Mouse (Mus musculus) MEL (cell line): ENCODE results near the gene Rybp. TPM values are rescaled to one million over a fixed set of nuclear protein-coding genes. Genes with fewer than 3 reads are reported as not detected.

ENCODE experiments used
- DNase-seq: peaks from one replicate; pipeline ENCODE4 v3.0.0; 2011; ENCODE audit warnings: low read depth, low spot score
- H3K27ac ChIP-seq: 2 replicates; pipeline ENCODE4 v1.5.1; 2012; ENCODE audit warnings: low read depth, mild to moderate bottlenecking, control low read depth, low read length, moderate library complexity; ENCODE audit not compliant: control insufficient read depth
- H3K27me3 ChIP-seq, 2 experiments: fragments of 150-350 bp in 1 of 2; sonication (generic) in 1 of 2; 2 replicates each; pipeline ENCODE4 v1.6.1; 2012; ENCODE audit warnings: low read length in 2 of 2, mild to moderate bottlenecking in 2 of 2, improper control_type of control experiment in 1 of 2, moderate library complexity in 1 of 2; ENCODE audit not compliant: insufficient read depth in 2 of 2, control insufficient read depth in 1 of 2
- H3K36me3 ChIP-seq, 2 experiments: 2 replicates each; pipeline ENCODE4 v1.6.1; 2012 to 2014; ENCODE audit warnings: low read length in 2 of 2, improper control_type of control experiment in 1 of 2, inconsistent platforms in 1 of 2, mild to moderate bottlenecking in 1 of 2; ENCODE audit not compliant: insufficient read depth in 2 of 2, control insufficient read depth in 1 of 2
- H3K4me1 ChIP-seq, 2 experiments: fragments of 150-350 bp in 1 of 2; sonication (generic) in 1 of 2; 2 replicates each; pipeline ENCODE4 v1.6.1; 2012; ENCODE audit warnings: low read length in 2 of 2, improper control_type of control experiment in 1 of 2, mild to moderate bottlenecking in 1 of 2; ENCODE audit not compliant: insufficient read depth in 2 of 2, control insufficient read depth in 1 of 2
- H3K4me3 ChIP-seq, 2 experiments: fragments of 150-350 bp in 1 of 2; sonication (generic) in 1 of 2; 2 replicates each; pipeline ENCODE4 v1.5.1; 2012; ENCODE audit warnings: low read depth in 2 of 2, low read length in 2 of 2, mild to moderate bottlenecking in 2 of 2, moderate library complexity in 2 of 2, control low read depth in 1 of 2, improper control_type of control experiment in 1 of 2; ENCODE audit not compliant: control insufficient read depth in 1 of 2, insufficient read depth in 1 of 2
- H3K79me2 ChIP-seq: 2 replicates; pipeline ENCODE4 v1.6.1; 2012; ENCODE audit warnings: mild to moderate bottlenecking, low read length, moderate library complexity; ENCODE audit not compliant: control insufficient read depth, poor library complexity, insufficient read depth
- H3K9ac ChIP-seq: 2 replicates; pipeline ENCODE4 v1.6.1; 2012; ENCODE audit warnings: low read depth, mild to moderate bottlenecking, control low read depth, low read length, moderate library complexity; ENCODE audit not compliant: control insufficient read depth, poor library complexity, severe bottlenecking
- H3K9me3 ChIP-seq: fragments of 150-350 bp; sonication (generic); replicated peaks from 2 replicates; pipeline ENCODE4 v1.6.1; 2012; ENCODE audit warnings: mild to moderate bottlenecking, low read length, improper control_type of control experiment, moderate library complexity; ENCODE audit not compliant: insufficient read depth
- BHLHE40 ChIP-seq: IDR thresholded peaks from 2 replicates; pipeline ENCODE4 v1.6.1; 2012; ENCODE audit warnings: low read depth, mild to moderate bottlenecking, inconsistent platforms, low read length, improper control_type of control experiment, borderline replicate concordance
- E2F4 ChIP-seq: IDR thresholded peaks from 2 replicates; pipeline ENCODE4 v1.6.1; 2011; ENCODE audit warnings: low read depth, low read length, improper control_type of control experiment, borderline replicate concordance
- ELF1 ChIP-seq: IDR thresholded peaks from 2 replicates; pipeline ENCODE4 v1.6.1; 2014; ENCODE audit warnings: low read depth, mild to moderate bottlenecking, inconsistent platforms, low read length, improper control_type of control experiment, moderate library complexity
- ETS1 ChIP-seq: IDR thresholded peaks from 2 replicates; pipeline ENCODE4 v1.6.1; 2012; ENCODE audit warnings: low read depth, mild to moderate bottlenecking, inconsistent platforms, low read length, improper control_type of control experiment, moderate library complexity
- GATA1 ChIP-seq: IDR thresholded peaks from 2 replicates; pipeline ENCODE4 v1.6.1; 2011; ENCODE audit warnings: low read depth, low read length, improper control_type of control experiment
- HCFC1 ChIP-seq: IDR thresholded peaks from 2 replicates; pipeline ENCODE4 v1.6.1; 2012; ENCODE audit warnings: low read depth, mild to moderate bottlenecking, inconsistent platforms, low read length, improper control_type of control experiment, moderate library complexity
- JUND ChIP-seq: IDR thresholded peaks from 2 replicates; pipeline ENCODE4 v1.6.1; 2011; ENCODE audit warnings: low read depth, mild to moderate bottlenecking, improper control_type of control experiment, low read length
- KAT2A ChIP-seq: conservative IDR thresholded peaks from 2 replicates; pipeline ENCODE4 v1.6.1; 2012; ENCODE audit warnings: low read depth, low read length, improper control_type of control experiment, inconsistent platforms
- MAX ChIP-seq: IDR thresholded peaks from 2 replicates; pipeline ENCODE4 v1.6.1; 2011; ENCODE audit warnings: low read length, improper control_type of control experiment
- MAZ ChIP-seq: IDR thresholded peaks from 2 replicates; pipeline ENCODE4 v1.6.1; 2012; ENCODE audit warnings: low read depth, mild to moderate bottlenecking, inconsistent platforms, low read length, improper control_type of control experiment
- MEF2A ChIP-seq: IDR thresholded peaks from 2 replicates; pipeline ENCODE4 v1.6.1; 2014; ENCODE audit warnings: low read depth, mild to moderate bottlenecking, inconsistent platforms, low read length, improper control_type of control experiment; ENCODE audit not compliant: poor library complexity, insufficient replicate concordance, severe bottlenecking; ENCODE audit errors: extremely low read depth
- MYC ChIP-seq: IDR thresholded peaks from 2 replicates; pipeline ENCODE4 v1.6.1; 2011; ENCODE audit warnings: low read depth, mild to moderate bottlenecking, low read length, improper control_type of control experiment, moderate library complexity
- NRF1 ChIP-seq: IDR thresholded peaks from 2 replicates; pipeline ENCODE4 v1.6.1; 2014; ENCODE audit warnings: low read depth, mild to moderate bottlenecking, inconsistent platforms, low read length, improper control_type of control experiment, moderate library complexity; ENCODE audit not compliant: poor library complexity, insufficient read depth, severe bottlenecking
- POLR2A ChIP-seq, 2 experiments: IDR thresholded peaks; 2 replicates each; pipeline ENCODE4 v1.6.1; 2011 to 2012; ENCODE audit warnings: low read length in 2 of 2, mild to moderate bottlenecking in 2 of 2, control low read depth in 1 of 2, improper control_type of control experiment in 1 of 2, low read depth in 1 of 2, moderate library complexity in 1 of 2; ENCODE audit not compliant: control insufficient read depth in 1 of 2, insufficient read depth in 1 of 2, poor library complexity in 1 of 2
- SMC3 ChIP-seq: IDR thresholded peaks from 2 replicates; pipeline ENCODE4 v1.6.1; 2011; ENCODE audit warnings: low read depth, low read length, improper control_type of control experiment
- TAL1 ChIP-seq: IDR thresholded peaks from 2 replicates; pipeline ENCODE4 v1.6.1; 2012; ENCODE audit warnings: mild to moderate bottlenecking, inconsistent platforms, low read length, moderate library complexity, mixed read lengths
- TBP ChIP-seq: IDR thresholded peaks from 2 replicates; pipeline ENCODE4 v1.8.0; 2011; ENCODE audit warnings: low read depth, low read length, improper control_type of control experiment
- UBTF ChIP-seq: IDR thresholded peaks from 2 replicates; pipeline ENCODE4 v1.6.1; 2012; ENCODE audit warnings: low read depth, mild to moderate bottlenecking, inconsistent platforms, low read length, improper control_type of control experiment, moderate library complexity, borderline replicate concordance; ENCODE audit not compliant: insufficient read depth
- USF2 ChIP-seq, 2 experiments: IDR thresholded peaks; 2 replicates each; pipeline ENCODE4 v1.6.1; 2011 to 2012; ENCODE audit warnings: improper control_type of control experiment in 2 of 2, low read length in 2 of 2, borderline replicate concordance in 1 of 2, inconsistent platforms in 1 of 2, low read depth in 1 of 2, mild to moderate bottlenecking in 1 of 2; ENCODE audit not compliant: insufficient read depth in 1 of 2
- ZC3H11A ChIP-seq: IDR thresholded peaks from 2 replicates; pipeline ENCODE4 v1.6.1; 2012; ENCODE audit warnings: low read depth, mild to moderate bottlenecking, inconsistent platforms, low read length, improper control_type of control experiment
- ZKSCAN1 ChIP-seq: IDR thresholded peaks from 2 replicates; pipeline ENCODE4 v1.6.1; 2012; ENCODE audit warnings: low read depth, mild to moderate bottlenecking, inconsistent platforms, low read length, improper control_type of control experiment, moderate library complexity
- ZMIZ1 ChIP-seq: IDR thresholded peaks from 2 replicates; pipeline ENCODE4 v1.6.1; 2012; ENCODE audit warnings: low read depth, mild to moderate bottlenecking, inconsistent platforms, low read length, improper control_type of control experiment, moderate library complexity
- polyA plus RNA-seq, 2 experiments: library from polyadenylated mRNA; stranded (reverse) in 1 of 2; unstranded in 1 of 2; fragments of >175 nt in 1 of 2; fragments of >200 nt in 1 of 2; gene quantifications; 2 replicates each; pipeline versions ENCODE4 v1.2.1 to v1.2.4; 2012; ENCODE audit warnings: low replicate concordance in 2 of 2, low read depth in 1 of 2; ENCODE audit not compliant: insufficient read length in 2 of 2, insufficient read depth in 1 of 2, missing spikeins in 1 of 2
- total RNA-seq: library from RNA; depleted of rRNA; stranded (reverse); fragments of 300-350 nt; gene quantifications from 2 replicates; pipeline ENCODE4 v1.2.3, GENCODE M21; 2012

Rybp gene
- total and polyA plus RNA-seq, 3 experiments, result 0.08 to 3.8 TPM; not detected in 1

DNA sequence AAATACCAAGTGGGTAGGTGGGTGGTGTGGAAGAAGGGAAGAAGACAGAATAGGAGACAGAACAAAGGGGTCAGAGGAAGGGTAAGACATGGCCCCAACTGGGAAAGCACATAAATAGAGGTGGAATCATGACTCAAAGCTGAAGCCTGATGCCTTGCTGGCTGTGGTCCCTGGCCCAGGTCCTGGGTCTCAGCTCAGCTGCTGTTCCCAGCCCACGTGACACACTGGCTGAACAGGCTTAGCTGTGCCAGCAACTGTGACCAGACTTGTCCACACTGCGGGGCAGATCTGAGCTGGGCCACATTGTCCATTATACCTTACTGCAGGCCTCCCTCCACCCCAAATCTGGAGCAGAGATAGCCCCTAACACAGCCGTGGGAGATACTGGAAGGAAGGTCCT is 103.9 kb downstream of the Rybp start:
- no peaks in the 10 kb centered on the region for H3K27me3 ChIP-seq

DNA sequence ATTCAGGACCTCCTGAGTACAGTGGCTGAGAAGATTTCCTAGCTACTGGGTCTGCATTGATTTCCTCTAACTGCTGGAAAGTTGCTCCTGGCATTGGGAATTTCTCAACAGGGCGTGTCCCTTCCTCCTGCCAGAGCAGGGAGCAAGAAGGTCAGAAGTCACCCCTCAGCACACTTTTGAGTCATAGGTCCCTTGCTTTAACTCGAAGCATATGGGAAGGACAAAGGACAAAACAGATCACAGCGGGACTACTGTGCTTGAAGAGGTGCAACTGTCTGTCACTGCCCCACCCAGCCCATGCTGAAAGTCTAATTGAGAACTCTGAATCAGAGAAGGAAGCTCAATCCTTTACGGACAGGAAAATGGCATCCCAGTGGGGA is 106.4 kb downstream of the Rybp start:
- DNase-seq, result no peak
- peaks cover 0 to 2% of the 10 kb centered on the region in 2 experiments; a peak in 1 of 4 replicates for H3K36me3 ChIP-seq
- H3K27ac ChIP-seq, result no peak overlapping the region
- H3K27me3 ChIP-seq, result no peaks in the 10 kb centered on the region
- H3K79me2 ChIP-seq, result no peaks in the 10 kb centered on the region
- no peak for TF ChIP-seq ZKSCAN1
- no peak for TF ChIP-seq ZMIZ1
- TF ChIP-seq USF2 (IDR thresholded peaks at IDR 0.05; ENCODE audit: borderline replicate concordance in 1 of 2, insufficient read depth in 1 of 2, low read depth in 1 of 2, low read length in 2 of 2), result no peak
- TF ChIP-seq ETS1, result no peak
- no peak for TF ChIP-seq JUND
- no peak for TF ChIP-seq MYC
- TF ChIP-seq MAZ, result no peak
- TF ChIP-seq TAL1, result no peak
- no peak for TF ChIP-seq KAT2A
- TF ChIP-seq, all 39 proteins: peak for 0
- H3K4me1 ChIP-seq, result peaks cover 4 to 10% of the 10 kb centered on the region in 2 experiments; a peak in 3 of 4 replicates
- no peak overlapping the region for H3K9ac ChIP-seq
- no peak overlapping the region for H3K4me3 ChIP-seq
- H3K9me3 ChIP-seq, result no peaks in the 10 kb centered on the region

More for the DNA sequence above, 103.9 kb downstream of the Rybp start:
- no peak overlapping the region for H3K4me3 ChIP-seq
- H3K36me3 ChIP-seq, result peaks cover 0 to 5% of the 10 kb centered on the region in 2 experiments; a peak in 2 of 4 replicates
- no peak for DNase-seq
- no peak overlapping the region for H3K27ac ChIP-seq
- H3K79me2 ChIP-seq, result no peaks in the 10 kb centered on the region
- TF ChIP-seq MAZ (no peak), NRF1 (no peak), ZC3H11A (no peak), UBTF (no peak), SMC3 (no peak), HCFC1 (no peak), E2F4 (no peak), MAX (no peak), MEF2A (no peak), ELF1 (no peak), BHLHE40 (no peak), KAT2A (no peak), TBP (no peak), GATA1 (no peak), POLR2A (IDR thresholded peaks at IDR 0.05; ENCODE audit: control insufficient read depth in 1 of 2, insufficient read depth in 1 of 2, low read depth in 1 of 2, low read length in 2 of 2, poor library complexity in 1 of 2) (no peak)
- H3K9ac ChIP-seq, result no peak overlapping the region
- H3K4me1 ChIP-seq, result peaks cover 13 to 15% of the 10 kb centered on the region in 2 experiments
- H3K9me3 ChIP-seq, result no peaks in the 10 kb centered on the region
